8 mouse cellular contexts compared by ENCODE assay signal in genomic region chr5:124010910-124011655, GRCm38 (mm10). TPM values are rescaled to one million over a fixed set of nuclear protein-coding genes. Genes with fewer than 3 reads are reported as not detected.
A peak's percentile ranks its signal among the peaks of the same experiment; 100 is the strongest.
DNase-seq lines count a peak whose midpoint lies in the region; ATAC-seq and TF ChIP-seq lines count a peak whose summit lies in the region.

No protein-coding gene starts in this region.

- peak overlapping the region; percentile 90 for H3K27ac ChIP-seq in kidney, embryonic 14.5 days (ENCODE audit: low read depth, low read length)
- H3K27ac ChIP-seq in forebrain, embryonic 12.5 days, result peak overlapping the region; percentile 91
- H3K27ac ChIP-seq in hindbrain, embryonic 14.5 days, result peak overlapping the region; percentile 84
- H3K27ac ChIP-seq in liver, postnatal 0 days (ENCODE audit: low read depth), result peak overlapping the region; percentile 66
- H3K27ac ChIP-seq in neural tube, embryonic 14.5 days (ENCODE audit: low read depth, low read length), result peak overlapping the region; percentile 83

- H3K4me2 ChIP-seq in kidney, embryonic 14.5 days (replicated peaks; ENCODE audit: low read depth, low read length), result peak overlapping the region; percentile 32; the same call in 1 of the 2 replicates
- peak overlapping the region; percentile 45 for H3K4me2 ChIP-seq in forebrain, embryonic 12.5 days
- H3K4me2 ChIP-seq in hindbrain, embryonic 14.5 days (replicated peaks), result peak overlapping the region; percentile 34
- H3K4me2 ChIP-seq in liver, postnatal 0 days (ENCODE audit: low read depth, low read length), result peak overlapping the region; percentile 59
- H3K4me2 ChIP-seq in neural tube, embryonic 14.5 days (ENCODE audit: low read depth, low read length), result peak overlapping the region; percentile 30

- WGBS in kidney, embryonic 14.5 days, result 4% methylated on average over 19 of the region's 19 CpGs
- WGBS in forebrain, embryonic 12.5 days, result 11% methylated on average over 19 of the region's 19 CpGs
- WGBS in hindbrain, embryonic 14.5 days, result 3% methylated on average over 19 of the region's 19 CpGs
- WGBS in liver, postnatal 0 days (ENCODE audit: insufficient replicate concordance), result 20% methylated on average over 19 of the region's 19 CpGs
- WGBS in neural tube, embryonic 14.5 days, result 7% methylated on average over 19 of the region's 19 CpGs

- 0 out of 2 replicates have a peak, but pooled peaks have one; percentile 30 for TF ChIP-seq EP300 in liver, postnatal 0 days (IDR thresholded peaks at IDR 0.05; ENCODE audit: low read depth)

- peak; percentile 61 for ATAC-seq in kidney, embryonic 14.5 days (ENCODE audit: low FRiP score, low TSS enrichment)
- ATAC-seq in forebrain, embryonic 12.5 days (ENCODE audit: low FRiP score), result peak; percentile 57
- peak; percentile 66 for ATAC-seq in hindbrain, embryonic 14.5 days (ENCODE audit: low FRiP score)
- ATAC-seq in liver, postnatal 0 days, result peak; percentile 38
- peak; percentile 64; the same call in 1 of the 2 replicates for ATAC-seq in neural tube, embryonic 14.5 days (ENCODE audit: low read depth)

- H3K36me3 ChIP-seq in kidney, embryonic 14.5 days (ENCODE audit: control insufficient read depth, insufficient read depth, low read length), result peaks cover 28% of the 10 kb centered on the region; the same call in 1 of the 2 replicates
- H3K36me3 ChIP-seq in forebrain, embryonic 12.5 days (replicated peaks), result peaks cover 44% of the 10 kb centered on the region
- peaks cover 43% of the 10 kb centered on the region for H3K36me3 ChIP-seq in hindbrain, embryonic 14.5 days (replicated peaks; ENCODE audit: control insufficient read depth, insufficient read depth)
- H3K36me3 ChIP-seq in liver, postnatal 0 days (replicated peaks; ENCODE audit: insufficient read depth, low read length), result peaks cover 42% of the 10 kb centered on the region
- H3K36me3 ChIP-seq in neural tube, embryonic 14.5 days (ENCODE audit: control insufficient read depth, insufficient read depth, low read length), result peaks cover 35% of the 10 kb centered on the region

- DNase-seq in kidney, adult 18-20 months, result no peak
- DNase-seq in adrenal gland, postnatal 25 days, result peak; percentile 76
- DNase-seq in hindbrain, embryonic 14.5 days (ENCODE audit: low spot score), result peak; percentile 71
- DNase-seq in liver, postnatal 0 days, result peak; percentile 76
- DNase-seq in MN1 (ENCODE audit: low spot score), result no peak

- H3K9ac ChIP-seq in kidney, embryonic 14.5 days (ENCODE audit: low read depth, low read length), result peak overlapping the region; percentile 40; the same call in 1 of the 2 replicates
- H3K9ac ChIP-seq in forebrain, embryonic 12.5 days, result peak overlapping the region; percentile 40; the same call in 1 of the 2 replicates
- H3K9ac ChIP-seq in hindbrain, embryonic 14.5 days, result peak overlapping the region; percentile 24
- H3K9ac ChIP-seq in liver, postnatal 0 days (replicated peaks), result 0 out of 2 replicates have a peak overlapping the region, but pooled peaks have one; percentile 31
- peak overlapping the region; percentile 34 for H3K9ac ChIP-seq in neural tube, embryonic 14.5 days (replicated peaks; ENCODE audit: low read depth, low read length)

- H3K9me3 ChIP-seq in kidney, embryonic 14.5 days (ENCODE audit: control insufficient read depth, low read length), result no peaks in the 10 kb centered on the region
- H3K9me3 ChIP-seq in forebrain, embryonic 12.5 days, result no peaks in the 10 kb centered on the region
- no peaks in the 10 kb centered on the region for H3K9me3 ChIP-seq in hindbrain, embryonic 14.5 days (ENCODE audit: control insufficient read depth, low read length)
- H3K9me3 ChIP-seq in liver, postnatal 0 days (ENCODE audit: low read length), result no peaks in the 10 kb centered on the region
- no peaks in the 10 kb centered on the region for H3K9me3 ChIP-seq in neural tube, embryonic 14.5 days (ENCODE audit: control insufficient read depth, low read length)

- H3K4me3 ChIP-seq in kidney, embryonic 14.5 days (ENCODE audit: low read length), result no peak overlapping the region
- peak overlapping the region; percentile 10; the same call in 1 of the 2 replicates for H3K4me3 ChIP-seq in forebrain, embryonic 12.5 days (replicated peaks)
- H3K4me3 ChIP-seq in hindbrain, embryonic 14.5 days (replicated peaks; ENCODE audit: low read length), result no peak overlapping the region
- H3K4me3 ChIP-seq in liver, postnatal 0 days (ENCODE audit: low read depth, low read length), result peak overlapping the region; percentile 3
- no peak overlapping the region for H3K4me3 ChIP-seq in neural tube, embryonic 14.5 days (ENCODE audit: low read depth, low read length)

- TF ChIP-seq CTCF in liver, postnatal 0 days (IDR thresholded peaks at IDR 0.05; ENCODE audit: low read depth), result no peak

- no peaks in the 10 kb centered on the region for H3K27me3 ChIP-seq in kidney, embryonic 14.5 days (ENCODE audit: control insufficient read depth, insufficient read depth, low read length)
- no peaks in the 10 kb centered on the region for H3K27me3 ChIP-seq in forebrain, embryonic 12.5 days
- no peaks in the 10 kb centered on the region for H3K27me3 ChIP-seq in hindbrain, embryonic 14.5 days (ENCODE audit: control insufficient read depth, insufficient read depth, low read length)
- no peaks in the 10 kb centered on the region for H3K27me3 ChIP-seq in liver, postnatal 0 days (ENCODE audit: insufficient read depth, low read length)
- no peaks in the 10 kb centered on the region for H3K27me3 ChIP-seq in neural tube, embryonic 14.5 days (ENCODE audit: control insufficient read depth, insufficient read depth, low read length)

- peaks cover 53% of the 10 kb centered on the region for H3K4me1 ChIP-seq in kidney, embryonic 14.5 days (ENCODE audit: control insufficient read depth, insufficient read depth, low read length)
- H3K4me1 ChIP-seq in forebrain, embryonic 12.5 days, result peaks cover 65% of the 10 kb centered on the region
- H3K4me1 ChIP-seq in hindbrain, embryonic 14.5 days (replicated peaks; ENCODE audit: control insufficient read depth, insufficient read depth, low read length), result peaks cover 62% of the 10 kb centered on the region
- H3K4me1 ChIP-seq in liver, postnatal 0 days (ENCODE audit: insufficient read depth), result peaks cover 58% of the 10 kb centered on the region
- peaks cover 41% of the 10 kb centered on the region for H3K4me1 ChIP-seq in neural tube, embryonic 14.5 days (ENCODE audit: control insufficient read depth, insufficient read depth, low read length)

RNA-seq across cellular contexts. Expression of gene Vps37b, which starts 21.0 kb away (rescaled TPM):
- polyA plus RNA-seq in kidney, embryonic 14.5 days (2014; fragmentation: Nextera tagmentation; extraction: Ambion mirVana), result 20.2 and 27.6 TPM in 2 replicates
- total RNA-seq in adrenal gland, postnatal 25 days (2021), result 75.2 and 101 TPM in 2 replicates
- polyA plus RNA-seq in forebrain, embryonic 12.5 days (2016; fragmentation: Nextera tagmentation; extraction: Ambion mirVana), result 70.5 and 73.4 TPM in 2 replicates
- polyA plus RNA-seq in hindbrain, embryonic 14.5 days (2014; fragmentation: Nextera tagmentation; extraction: Ambion mirVana), result 59.5 and 61.7 TPM in 2 replicates
- polyA plus RNA-seq in liver, postnatal 0 days (2015; fragmentation: Nextera tagmentation; extraction: Ambion mirVana), result 16.4 and 17.6 TPM in 2 replicates
- polyA plus RNA-seq in neural tube, embryonic 14.5 days (2014; fragmentation: Nextera tagmentation; extraction: Ambion mirVana), result 47.1 and 58.1 TPM in 2 replicates

RNA-seq across cellular contexts. Expression of gene Hip1r, which starts 37.7 kb away (rescaled TPM):
- 11.0 and 13.0 TPM in 2 replicates for polyA plus RNA-seq in kidney, embryonic 14.5 days (2014; fragmentation: Nextera tagmentation; extraction: Ambion mirVana)
- total RNA-seq in adrenal gland, postnatal 25 days (2021), result 17.9 and 18.3 TPM in 2 replicates
- polyA plus RNA-seq in forebrain, embryonic 12.5 days (2016; fragmentation: Nextera tagmentation; extraction: Ambion mirVana), result 16.0 and 17.9 TPM in 2 replicates
- polyA plus RNA-seq in hindbrain, embryonic 14.5 days (2014; fragmentation: Nextera tagmentation; extraction: Ambion mirVana), result 22.4 and 27.9 TPM in 2 replicates
- polyA plus RNA-seq in liver, postnatal 0 days (2015; fragmentation: Nextera tagmentation; extraction: Ambion mirVana), result 10.1 and 13.5 TPM in 2 replicates
- 19.7 and 21.4 TPM in 2 replicates for polyA plus RNA-seq in neural tube, embryonic 14.5 days (2014; fragmentation: Nextera tagmentation; extraction: Ambion mirVana)

Comparison
In these comparisons a context has a peak if more than half of its experiments do, and no peak if none do; other contexts are left out.
1. H3K4me3 ChIP-seq: peak in forebrain, embryonic 12.5 days (single experiment) and liver, postnatal 0 days (single experiment); none in kidney, embryonic 14.5 days (single experiment), hindbrain, embryonic 14.5 days (single experiment) and neural tube, embryonic 14.5 days (single experiment).
2. DNase-seq: peak in adrenal gland, postnatal 25 days (single experiment), hindbrain, embryonic 14.5 days (single experiment) and liver, postnatal 0 days (single experiment); none in kidney, adult 18-20 months (single experiment) and MN1 (single experiment).
3. Peak in every context shown above with its lines, with median percentiles within 50 percentile points of each other: ATAC-seq, H3K27ac ChIP-seq, H3K4me2 ChIP-seq and H3K9ac ChIP-seq.